Mouse (Mus musculus) liver, embryonic 15.5 days (tissue): ENCODE data around the gene Abhd16a. TPM values are rescaled to one million over a fixed set of nuclear protein-coding genes. Genes with fewer than 3 reads are reported as not detected.

Experiments used
- ATAC-seq: fragments of 200-750 bp; cut with Nextera tagmentation; 2 replicates; pipeline ENCODE4 v1.8.0; 2017; ENCODE audit warnings: moderate number of reproducible peaks, mild to moderate bottlenecking, moderate library complexity; ENCODE audit not compliant: insufficient read depth
- H3K27ac ChIP-seq: fragments of 300-500 bp; sonication (generic); replicated peaks from 2 replicates; pipeline ENCODE4 v1.5.1; 2015; ENCODE audit warnings: mild to moderate bottlenecking, inconsistent platforms
- H3K27me3 ChIP-seq: fragments of 300-500 bp; sonication (generic); 2 replicates; pipeline ENCODE4 v1.6.1; 2015; ENCODE audit warnings: mild to moderate bottlenecking, inconsistent platforms
- H3K36me3 ChIP-seq: fragments of 300-500 bp; sonication (generic); replicated peaks from 2 replicates; pipeline ENCODE4 v1.6.1; 2015; ENCODE audit warnings: moderate library complexity, mild to moderate bottlenecking, inconsistent platforms
- H3K4me1 ChIP-seq: fragments of 300-500 bp; sonication (generic); replicated peaks from 2 replicates; pipeline ENCODE4 v1.6.1; 2015; ENCODE audit warnings: inconsistent platforms
- H3K4me2 ChIP-seq: fragments of 300-500 bp; sonication (generic); 2 replicates; pipeline ENCODE4 v1.6.1; 2015; ENCODE audit warnings: moderate library complexity, mild to moderate bottlenecking, inconsistent platforms
- H3K4me3 ChIP-seq: fragments of 300-500 bp; sonication (generic); replicated peaks from 2 replicates; pipeline ENCODE4 v1.5.1; 2015; ENCODE audit warnings: mild to moderate bottlenecking, inconsistent platforms
- H3K9ac ChIP-seq: fragments of 300-500 bp; sonication (generic); 2 replicates; pipeline ENCODE4 v1.6.1; 2015; ENCODE audit warnings: moderate library complexity, mild to moderate bottlenecking, inconsistent platforms
- H3K9me3 ChIP-seq: fragments of 300-500 bp; sonication (generic); replicated peaks from 2 replicates; pipeline ENCODE4 v1.6.1; 2016; ENCODE audit warnings: inconsistent platforms
- WGBS: fragments of 180-500 bp; shearing (Covaris S2); methylation state at CpG from one replicate; pipeline ENCODE4 v1.1.7; 2015; ENCODE audit warnings: mixed read lengths; ENCODE audit not compliant: insufficient replicate concordance; 5-methylcytosine and 5-hydroxymethylcytosine counted together
- polyA plus RNA-seq: library from polyadenylated mRNA; unstranded; fragments of >200 nt; fragmentation: Nextera tagmentation; extraction: Ambion mirVana; gene quantifications from 2 replicates; pipeline ENCODE4 v1.2.1, GENCODE M21; 2015

Abhd16a gene
- polyA plus RNA-seq, 1 experiment from 2014 or later, result 50.0 TPM

DNA sequence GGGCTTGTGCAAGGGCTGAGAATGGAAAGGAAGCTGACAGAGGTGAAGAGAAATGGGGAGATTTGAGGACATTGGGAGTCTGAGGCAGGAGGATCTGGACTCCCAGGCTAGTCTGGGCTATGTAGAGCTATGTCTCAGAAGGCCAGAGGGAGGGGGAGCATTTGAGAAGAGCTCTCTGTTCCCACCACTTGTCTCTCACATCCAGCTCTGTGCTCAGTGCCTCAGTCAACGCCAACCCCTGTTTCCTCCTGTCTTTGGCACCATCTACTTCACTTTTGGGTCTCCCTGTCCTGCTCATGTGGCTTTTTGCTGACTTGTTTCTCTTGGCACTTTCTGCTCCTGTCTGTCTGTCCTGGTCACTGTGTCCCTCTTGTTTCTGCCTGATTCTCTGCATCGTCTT lies 11.8 kb upstream of the Abhd16a start:
- no peak overlapping the region for H3K4me2 ChIP-seq
- H3K9me3 ChIP-seq, result no peaks in the 10 kb centered on the region
- no peak overlapping the region for H3K27ac ChIP-seq
- no peak for ATAC-seq
- H3K4me3 ChIP-seq, result no peak overlapping the region
- 18% methylated on average over 2 of the region's 2 CpGs for WGBS
- no peaks in the 10 kb centered on the region for H3K36me3 ChIP-seq
- no peak overlapping the region for H3K9ac ChIP-seq
- H3K4me1 ChIP-seq, result peaks cover 46% of the 10 kb centered on the region
- peaks cover 30% of the 10 kb centered on the region for H3K27me3 ChIP-seq

DNA sequence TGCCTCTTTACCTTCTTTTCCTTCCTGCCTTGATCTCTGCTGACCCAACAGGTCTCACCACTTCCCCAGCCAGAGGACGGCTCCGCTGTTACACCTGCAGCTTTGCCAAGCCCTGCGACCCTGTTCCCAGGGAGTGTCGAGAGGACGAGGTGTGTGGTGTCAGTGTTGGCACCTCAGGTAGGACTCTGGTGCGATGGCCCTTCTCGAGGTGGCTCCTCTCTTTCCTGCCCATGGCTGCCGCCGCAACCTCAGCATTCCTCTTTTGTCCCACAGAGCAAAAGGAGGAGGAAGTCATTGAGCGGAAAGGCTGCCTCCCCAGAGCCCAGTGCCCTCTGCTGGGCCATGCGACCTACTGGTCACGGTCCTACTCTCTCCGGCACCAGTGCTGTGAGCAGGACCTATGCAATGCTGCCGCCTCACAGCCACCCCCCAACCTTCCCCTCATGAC lies 11.3 kb upstream of the Abhd16a start, which contains the start of gene Ly6g6d:
Gene Ly6g6d, minus strand, starts transcription at position 280 of the 448 bp plus-strand sequence.
- ATAC-seq, result no peak
- H3K4me1 ChIP-seq, result peaks cover 46% of the 10 kb centered on the region

DNA sequence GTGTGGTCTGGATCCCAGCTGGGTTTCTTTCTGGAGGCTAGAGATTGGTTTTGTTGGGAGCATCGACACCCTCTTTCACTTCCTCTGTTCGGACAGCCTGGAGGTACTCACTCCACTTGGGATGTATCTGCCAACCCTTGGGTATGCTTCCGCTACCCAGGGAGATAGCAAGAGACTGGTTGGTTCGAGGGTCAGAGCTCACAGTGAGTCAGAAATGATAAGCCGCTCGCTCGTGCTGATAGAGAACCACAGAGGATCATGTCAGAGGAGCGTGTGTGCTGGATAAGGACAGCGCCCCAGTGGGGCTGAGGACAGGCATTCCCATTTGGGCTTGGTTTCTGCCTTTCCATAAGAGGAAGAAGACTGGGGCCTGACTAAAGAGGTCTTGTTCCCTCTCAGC lies 9.3 kb upstream of the Abhd16a start:
- Histone ChIP-seq H3K4me2 (peak overlapping the region; percentile 70), H3K9me3 (no peaks in the 10 kb centered on the region), H3K4me3 (peak overlapping the region; percentile 39), H3K9ac (peak overlapping the region; percentile 23), H3K4me1 (peaks cover 47% of the 10 kb centered on the region), H3K36me3 (no peaks in the 10 kb centered on the region), H3K27ac (peak overlapping the region; percentile 85), H3K27me3 (peaks cover 18% of the 10 kb centered on the region)
- peak; percentile 96 for ATAC-seq
- WGBS, result 13% methylated on average over 9 of the region's 9 CpGs

More for the DNA sequence above, 11.3 kb upstream of the Abhd16a start, which contains the start of gene Ly6g6d:
- Histone ChIP-seq H3K4me3 (no peak within 1 kb of the TSS), H3K4me2 (peak within 1 kb of the TSS; percentile 29), H3K27ac (no peak within 1 kb of the TSS), H3K27me3 (peaks cover 29% of the 10 kb centered on the region), H3K9ac (no peak within 1 kb of the TSS), H3K36me3 (no peaks in the 10 kb centered on the region), H3K9me3 (no peaks in the 10 kb centered on the region)
- 13% methylated on average over 14 of the region's 14 CpGs for WGBS

DNA sequence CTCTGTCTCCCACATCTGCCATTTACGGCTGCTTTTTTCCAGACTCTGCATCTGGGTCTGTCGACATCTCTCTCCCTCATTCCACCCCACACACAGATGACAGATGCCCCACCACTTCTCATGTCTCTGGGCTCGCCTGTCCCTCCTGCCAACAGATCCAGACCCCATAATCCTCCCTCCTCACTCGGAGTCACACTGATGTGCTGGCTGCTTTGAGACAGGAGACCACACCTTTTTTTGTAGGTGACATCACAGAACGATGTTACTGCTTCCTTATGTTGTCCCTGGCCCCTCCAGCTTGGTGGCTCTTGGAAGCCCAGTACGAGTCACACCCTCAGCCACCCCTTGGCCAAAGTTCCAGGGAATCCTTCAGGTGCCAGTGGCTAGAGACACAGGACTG lies 8.8 kb upstream of the Abhd16a start:
- Histone ChIP-seq H3K4me2 (peak overlapping the region; percentile 70), H3K27me3 (peaks cover 18% of the 10 kb centered on the region), H3K4me3 (peak overlapping the region; percentile 39), H3K4me1 (peaks cover 51% of the 10 kb centered on the region), H3K9ac (peak overlapping the region; percentile 23), H3K9me3 (no peaks in the 10 kb centered on the region), H3K36me3 (no peaks in the 10 kb centered on the region), H3K27ac (peak overlapping the region; percentile 85)
- peak; percentile 66 for ATAC-seq
- 26% methylated on average over 6 of the region's 6 CpGs for WGBS

DNA sequence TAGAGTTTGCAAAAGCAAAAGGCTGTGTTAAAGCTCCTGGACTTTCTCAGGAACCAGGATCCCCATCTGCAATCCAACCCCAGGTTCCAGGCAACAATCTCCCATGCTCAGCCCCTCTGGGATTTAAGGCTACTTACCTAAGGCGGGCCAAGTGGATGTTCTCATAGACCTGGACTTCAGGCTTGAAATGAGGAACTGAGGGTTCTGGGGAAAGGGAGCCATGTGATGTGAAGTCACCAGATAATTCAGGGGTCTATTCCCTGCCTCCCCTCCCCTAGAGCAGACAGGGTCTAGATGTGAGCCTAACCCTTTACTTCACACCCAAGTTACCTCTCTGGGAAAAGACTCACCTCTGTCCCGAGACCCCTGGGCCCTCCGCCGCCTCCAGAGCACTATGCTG lies 8.4 kb upstream of the Abhd16a start:
- Histone ChIP-seq H3K27me3 (peaks cover 18% of the 10 kb centered on the region), H3K4me1 (peaks cover 56% of the 10 kb centered on the region), H3K9me3 (no peaks in the 10 kb centered on the region), H3K4me3 (no peak overlapping the region; the same call in 1 of the 2 replicates), H3K27ac (peak overlapping the region; percentile 85), H3K9ac (peak overlapping the region; percentile 23; the same call in 1 of the 2 replicates), H3K4me2 (peak overlapping the region; percentile 70), H3K36me3 (no peaks in the 10 kb centered on the region)
- no peak for ATAC-seq
- WGBS, result 83% methylated on average over 4 of the region's 4 CpGs

DNA sequence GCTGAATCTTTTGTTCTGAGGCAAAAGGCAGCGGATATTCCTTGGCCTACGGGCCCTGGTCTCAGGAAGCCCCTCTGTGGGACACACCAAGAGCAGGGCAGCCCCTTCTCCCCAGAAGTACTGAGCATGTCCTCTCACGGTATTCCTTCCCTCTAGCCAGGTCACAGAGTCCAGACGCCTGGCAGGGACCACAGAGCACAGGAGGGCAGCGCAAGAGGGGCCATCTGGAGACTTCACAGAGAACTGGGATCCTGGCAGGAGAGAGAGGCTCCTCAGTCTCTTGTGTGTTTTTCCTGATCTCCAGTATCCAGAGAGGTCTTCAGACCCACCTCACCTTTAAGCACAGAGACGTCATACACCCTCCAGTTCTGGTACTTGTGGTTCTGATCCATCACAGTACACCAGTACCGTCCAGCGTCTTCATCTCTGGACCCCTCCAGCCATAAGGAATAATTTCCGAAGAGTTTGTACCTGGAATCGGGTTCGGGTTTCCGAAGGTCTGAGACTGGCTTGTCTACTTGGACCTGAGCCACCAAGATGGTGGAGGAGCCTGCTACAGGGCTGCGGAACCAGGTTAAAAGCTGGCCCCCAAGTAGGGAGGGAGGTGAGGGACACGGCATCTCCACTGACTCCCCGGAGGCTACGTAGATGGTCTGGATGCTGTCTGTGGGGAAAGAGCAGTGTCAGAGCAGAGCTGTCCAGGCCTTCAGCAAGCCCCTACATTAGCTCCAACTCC lies 6.1 kb upstream of the Abhd16a start:
- Histone ChIP-seq H3K36me3 (no peaks in the 10 kb centered on the region), H3K4me3 (no peak overlapping the region), H3K27ac (no peak overlapping the region), H3K9ac (no peak overlapping the region), H3K27me3 (peaks cover 5% of the 10 kb centered on the region), H3K4me1 (peaks cover 42% of the 10 kb centered on the region), H3K4me2 (no peak overlapping the region), H3K9me3 (no peaks in the 10 kb centered on the region)
- WGBS, result 81% methylated on average over 16 of the region's 16 CpGs
- ATAC-seq, result no peak

DNA sequence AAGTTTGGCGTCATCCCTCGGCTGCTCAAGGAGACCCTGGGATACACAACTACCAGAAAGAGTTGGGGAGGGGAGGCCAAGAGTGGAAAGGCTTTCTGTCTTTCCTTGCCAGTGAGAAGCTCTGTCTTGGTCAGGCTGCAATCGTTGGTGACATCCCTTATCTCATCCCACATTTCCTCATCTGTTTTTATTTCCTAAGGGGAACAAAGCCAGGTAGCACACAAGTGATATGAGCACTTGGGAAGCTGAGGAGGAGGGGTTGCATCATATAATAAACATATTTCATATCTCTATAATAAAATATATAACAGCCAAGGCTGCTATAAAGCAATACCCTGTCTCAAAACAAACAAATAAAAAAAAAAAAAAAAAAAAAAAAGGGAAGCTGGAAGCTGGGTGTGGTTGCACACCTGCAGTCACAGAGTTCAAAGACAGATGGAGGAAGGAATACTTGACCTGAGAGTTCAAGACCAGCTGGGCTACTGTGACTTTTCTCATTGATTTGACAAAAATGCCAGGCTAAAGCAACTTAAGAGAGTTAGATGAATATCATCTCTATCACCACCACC lies 5.0 kb upstream of the Abhd16a start:
- H3K9me3 ChIP-seq, result no peaks in the 10 kb centered on the region
- no peak overlapping the region for H3K9ac ChIP-seq
- no peak overlapping the region for H3K4me2 ChIP-seq
- no peak for ATAC-seq
- WGBS, result 39% methylated on average over 3 of the region's 3 CpGs
- H3K4me3 ChIP-seq, result no peak overlapping the region
- no peak overlapping the region for H3K27ac ChIP-seq
- H3K4me1 ChIP-seq, result peaks cover 40% of the 10 kb centered on the region
- no peaks in the 10 kb centered on the region for H3K27me3 ChIP-seq
- no peaks in the 10 kb centered on the region for H3K36me3 ChIP-seq

DNA sequence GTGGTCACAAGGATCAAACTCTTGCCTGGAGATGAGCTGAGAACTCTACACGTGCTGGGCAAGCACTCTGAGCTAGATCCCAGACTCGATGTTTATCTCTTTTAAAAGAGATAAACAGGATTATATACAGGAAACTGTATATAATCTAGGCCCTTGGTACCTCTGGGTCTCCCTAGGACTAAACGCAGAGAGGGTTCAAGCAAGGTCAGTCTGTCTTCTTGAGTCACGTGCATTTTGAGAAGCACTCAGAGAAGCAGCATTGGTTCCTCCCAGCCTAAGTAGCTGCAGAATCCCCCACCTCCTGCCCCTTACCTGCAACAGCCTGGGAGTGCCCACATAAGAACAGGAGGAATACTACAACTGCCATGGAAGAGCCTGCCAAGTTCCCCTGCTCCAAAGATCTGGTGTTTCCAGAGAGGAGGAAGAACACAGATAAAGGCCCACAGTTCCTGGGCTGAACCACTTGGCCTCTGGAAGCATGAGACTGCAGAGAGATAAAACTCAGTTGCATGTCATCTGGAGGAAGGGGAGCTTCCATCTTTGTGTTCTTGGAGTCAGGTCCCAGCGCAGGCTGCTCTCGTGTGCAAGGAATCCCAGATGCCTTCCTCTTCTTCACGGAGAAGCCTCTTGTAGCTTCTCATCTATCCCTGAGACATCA lies 3.7 kb upstream of the Abhd16a start, which contains the start of gene Ly6g6f:
Gene Ly6g6f, minus strand, starts transcription at position 403 of the 658 bp plus-strand sequence.
- no peak within 1 kb of the TSS for H3K27ac ChIP-seq

DNA sequence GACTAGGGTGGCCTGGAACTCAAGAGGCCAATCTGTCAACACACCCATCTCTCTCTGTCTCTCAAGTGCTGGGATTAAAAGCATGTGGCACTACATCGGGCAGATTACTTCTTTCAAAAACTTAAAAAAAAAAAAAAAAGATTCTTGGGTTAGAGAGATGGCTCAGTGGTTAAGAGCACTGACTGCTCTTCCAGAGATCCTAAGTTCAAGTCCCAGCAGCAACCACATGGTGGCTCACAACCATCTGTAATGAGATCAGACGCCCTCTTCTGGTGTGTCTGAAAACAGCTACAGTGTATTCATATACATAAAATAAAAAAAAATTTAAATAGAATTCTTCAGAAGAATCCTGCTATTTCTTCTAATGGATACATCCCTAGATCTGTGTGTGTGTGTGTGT lies 912 bp upstream of the Abhd16a start:
- ATAC-seq, result no peak
- Histone ChIP-seq H3K4me1 (peaks cover 48% of the 10 kb centered on the region), H3K4me2 (no peak overlapping the region), H3K27ac (no peak overlapping the region), H3K9me3 (no peaks in the 10 kb centered on the region), H3K27me3 (no peaks in the 10 kb centered on the region), H3K9ac (no peak overlapping the region), H3K36me3 (peaks cover 26% of the 10 kb centered on the region), H3K4me3 (no peak overlapping the region)
- WGBS, result 34% methylated on average over 2 of the region's 2 CpGs

More for the DNA sequence above, 3.7 kb upstream of the Abhd16a start, which contains the start of gene Ly6g6f:
- H3K9ac ChIP-seq, result no peak within 1 kb of the TSS
- H3K4me3 ChIP-seq, result no peak within 1 kb of the TSS
- no peaks in the 10 kb centered on the region for H3K9me3 ChIP-seq
- no peaks in the 10 kb centered on the region for H3K27me3 ChIP-seq
- ATAC-seq, result no peak
- peaks cover 34% of the 10 kb centered on the region for H3K4me1 ChIP-seq
- whole genome bisulfite sequencing, result 40% methylated on average over 7 of the region's 7 CpGs
- H3K4me2 ChIP-seq, result no peak within 1 kb of the TSS
- no peaks in the 10 kb centered on the region for H3K36me3 ChIP-seq

DNA sequence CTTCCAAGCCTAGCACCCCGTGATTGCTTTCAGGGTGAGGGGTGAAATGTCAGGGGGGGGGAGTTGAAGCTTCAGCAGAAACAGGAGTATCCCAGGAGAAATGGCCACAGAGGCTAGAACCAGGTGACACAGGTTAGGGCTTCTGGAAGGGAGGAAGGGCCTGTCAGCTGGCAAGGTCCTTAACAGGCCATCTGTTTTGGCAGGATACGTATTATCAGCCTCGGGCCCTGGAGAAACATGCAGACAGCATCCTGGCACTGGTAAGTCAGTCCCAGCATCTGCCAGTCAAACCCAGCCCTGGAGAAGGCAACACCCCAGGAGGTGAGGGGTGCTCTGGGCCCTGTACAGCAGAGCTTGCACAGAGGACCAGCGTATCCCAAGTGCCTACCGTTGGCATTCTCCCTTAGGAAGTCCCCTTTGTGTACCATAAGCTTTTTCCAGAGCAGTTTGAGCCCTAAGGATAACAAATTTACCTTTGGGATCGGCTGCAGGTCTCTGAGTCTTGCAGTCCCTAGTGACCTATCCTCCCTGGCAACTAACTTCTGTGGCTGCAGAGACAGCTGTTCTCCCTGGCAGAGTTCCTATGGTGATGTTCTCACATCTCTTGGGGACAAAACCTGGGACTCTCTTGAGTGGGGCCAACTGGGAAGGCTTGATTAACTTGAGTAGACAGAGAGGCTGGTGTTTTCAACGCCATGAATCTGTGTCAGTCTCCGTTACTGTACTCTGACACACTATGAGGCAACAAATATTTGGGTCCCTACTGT lies 1.3 kb downstream of the Abhd16a start:
- 54% methylated on average over 8 of the region's 8 CpGs for WGBS
- peak overlapping the region; percentile 83 for H3K4me2 ChIP-seq
- no peaks in the 10 kb centered on the region for H3K27me3 ChIP-seq
- H3K36me3 ChIP-seq, result peaks cover 48% of the 10 kb centered on the region
- H3K27ac ChIP-seq, result peak overlapping the region; percentile 97
- peak; percentile 43 for ATAC-seq
- peaks cover 45% of the 10 kb centered on the region for H3K4me1 ChIP-seq
- H3K9ac ChIP-seq, result peak overlapping the region; percentile 92
- peak overlapping the region; percentile 79 for H3K4me3 ChIP-seq
- no peaks in the 10 kb centered on the region for H3K9me3 ChIP-seq
